Mouse (Mus musculus) adrenal gland (tissue): ENCODE measurements at regions not wholly inside any gene's neighbourhood (a gene's known extent, or its start where the extent isn't known, plus 50 kb on each side); places are given as distances from the start of the nearest gene placed in this dataset.
"Not testable (repeated sequence)": the region's sequence is repeated elsewhere in the genome, so short reads cannot be mapped to it uniquely, and the experiment has no call there.

Experiments
- intact Hi-C: fragments of 180-260 bp; cut with DNase I; formaldehyde crosslinking; loops from one replicate; pipeline ENCODE4 v1.15.1; 2025

DNA sequence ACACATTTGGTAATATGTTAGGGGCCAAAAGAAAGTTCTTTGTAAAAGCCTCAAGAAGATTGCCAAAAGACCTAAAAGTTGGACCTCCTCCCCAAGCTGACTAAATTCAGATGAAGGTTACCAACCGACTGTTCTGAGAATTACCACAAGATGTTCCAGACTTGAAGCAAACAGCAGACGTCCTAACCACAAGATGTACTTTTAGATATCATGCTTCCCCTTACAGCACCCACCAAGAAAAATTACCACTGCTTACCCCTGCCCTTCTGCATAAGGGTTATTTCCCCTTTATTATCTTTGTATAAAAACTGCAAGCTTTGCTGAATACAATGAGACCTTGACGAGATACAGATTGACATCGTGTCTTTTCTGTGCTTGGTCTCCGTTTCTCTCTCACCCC lies 121.6 kb upstream of the Cst10 start:
- intact Hi-C loops, result no loop called here

DNA sequence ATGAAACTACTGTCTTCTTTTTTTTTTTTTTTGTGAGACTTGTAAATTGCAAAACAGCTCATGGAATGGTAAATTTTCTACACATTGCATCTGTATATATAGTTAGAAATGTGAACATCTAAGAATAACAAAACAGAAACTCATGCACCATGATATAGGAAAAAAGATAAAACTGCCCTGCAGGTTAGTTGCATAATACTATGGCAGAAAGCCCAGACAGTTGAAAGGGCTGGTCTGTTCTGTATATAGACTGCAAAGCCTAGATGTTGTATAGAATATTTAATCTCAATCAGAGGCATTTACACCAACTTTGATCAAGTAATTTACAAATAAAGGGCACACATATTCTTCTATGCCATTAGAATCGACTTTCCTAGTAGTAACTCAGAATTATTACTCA lies 120.7 kb upstream of the Cst10 start:
- intact Hi-C loops, result no loop called here

DNA sequence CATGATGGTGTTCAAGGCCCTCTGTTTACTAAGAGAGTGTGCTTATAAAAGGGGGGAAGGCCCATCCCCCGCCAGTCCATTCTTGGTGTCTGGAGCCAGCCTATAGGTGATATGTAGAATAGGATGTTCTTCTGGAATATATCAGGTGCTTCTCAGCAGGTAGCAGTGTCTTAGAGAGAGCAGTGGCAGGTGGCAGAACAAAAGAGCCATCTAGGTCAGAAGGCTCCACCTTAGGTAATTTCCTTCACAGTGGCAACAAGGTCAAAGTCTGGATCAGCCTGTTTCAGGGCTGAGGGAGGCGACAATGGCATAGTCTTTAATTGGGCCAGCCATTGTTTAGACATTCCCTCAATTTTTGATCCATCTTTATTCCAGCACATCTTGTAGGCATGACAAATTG lies 107.9 kb upstream of the Cst10 start:
- intact Hi-C loops, result not testable (repeated sequence)

DNA sequence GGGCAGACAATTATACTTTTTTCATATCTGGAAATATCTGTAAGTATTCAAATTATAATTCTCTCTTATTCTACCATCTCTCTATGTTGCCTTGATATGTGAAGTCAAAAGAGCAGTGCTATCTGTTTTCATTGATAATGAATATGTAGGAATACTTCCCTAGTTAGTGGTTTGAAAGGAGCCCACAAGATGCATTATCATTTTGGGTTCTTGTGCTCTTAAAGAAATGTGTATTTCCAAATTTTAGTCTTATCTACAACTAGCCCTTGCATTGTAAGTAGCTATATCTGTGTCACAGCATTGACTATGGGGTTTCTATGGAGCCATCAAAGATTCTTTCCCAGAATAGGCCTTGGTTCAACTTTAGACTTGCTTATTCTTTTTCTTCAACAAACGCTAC lies 99.3 kb upstream of the Cst10 start:
- intact Hi-C loops, result no loop called here

DNA sequence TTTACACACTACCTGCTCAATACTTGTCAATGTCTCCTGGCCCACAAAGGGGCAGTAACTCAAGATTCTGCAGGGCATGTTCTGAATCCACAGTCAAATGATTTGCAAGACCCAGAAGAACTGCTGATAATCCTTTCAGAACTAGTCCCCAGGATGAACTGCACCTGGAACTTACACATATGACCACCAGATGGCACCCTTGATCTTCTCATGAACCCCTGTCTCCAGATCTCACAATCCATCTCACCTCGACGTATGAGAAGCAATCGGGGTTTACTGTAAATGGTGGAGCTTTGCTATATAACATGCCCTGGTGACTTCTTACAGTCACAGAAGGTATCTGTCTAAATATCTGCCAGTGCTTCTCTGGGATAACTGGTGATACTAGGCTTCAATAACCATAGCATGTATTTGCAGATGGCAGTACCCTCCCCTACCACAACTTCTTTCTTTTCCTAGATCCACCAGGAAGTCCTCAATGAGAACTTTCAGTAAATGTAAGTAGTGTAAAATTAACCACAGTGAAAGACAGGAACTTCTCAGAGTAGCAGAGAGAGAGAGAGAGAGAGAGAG lies 54.5 kb upstream of the Cst10 start:
- intact Hi-C loops, result loop anchor here (2.0 kb wide), 1 partner anchor 746 kb away; no protein-coding TSS in a partner anchor
